Mouse (Mus musculus): Measurements from ENCODE around the gene Dus4l.

- TF ChIP-seq CTCF (IDR thresholded peaks at IDR 0.05; ENCODE audit: low read depth) (no peak), EP300 (optimal IDR thresholded peaks at IDR 0.05) (no peak)
Observed at GRCm38 (mm10) chr12:31613353-31613752, 41.3 kb downstream of the Dus4l start.
